Mouse (Mus musculus) CH12.LX (cell line): ENCODE measurements at regions not wholly inside any gene's neighbourhood (a gene's known extent, or its start where the extent isn't known, plus 50 kb on each side); places are given as distances from the start of the nearest gene placed in this dataset.

Source experiments
- DNase-seq: peaks from one replicate; pipeline ENCODE4 v3.0.0-alpha.2; 2013; ENCODE audit errors: extremely low read depth
- H3K27ac ChIP-seq: 2 replicates; pipeline ENCODE4 v1.5.1; 2012; ENCODE audit warnings: low read depth, mild to moderate bottlenecking, control low read depth, moderate library complexity; ENCODE audit not compliant: insufficient read depth
- H3K27me3 ChIP-seq: replicated peaks from 2 replicates; pipeline ENCODE3; 2012; ENCODE audit warnings: inconsistent platforms
- H3K36me3 ChIP-seq, 2 experiments: replicated peaks in 1 of 2; 2 replicates each; pipeline versions ENCODE3 to v1.6.1; 2012; ENCODE audit warnings: inconsistent platforms in 1 of 2, low read length in 1 of 2, mild to moderate bottlenecking in 1 of 2, mixed read lengths in 1 of 2, moderate library complexity in 1 of 2; ENCODE audit not compliant: control insufficient read depth in 1 of 2, insufficient read depth in 1 of 2
- H3K4me1 ChIP-seq, 2 experiments: 2 replicates each; pipeline ENCODE4 v1.6.1; 2012; ENCODE audit warnings: inconsistent platforms in 1 of 2, moderate library complexity in 1 of 2; ENCODE audit not compliant: insufficient read depth in 2 of 2, control insufficient read depth in 1 of 2
- H3K4me2 ChIP-seq: 2 replicates; pipeline ENCODE4 v1.6.1; 2012; ENCODE audit warnings: low read depth, mild to moderate bottlenecking, control low read depth; ENCODE audit not compliant: poor library complexity, insufficient read depth, severe bottlenecking
- H3K4me3 ChIP-seq, 3 experiments: fragments of 150-350 bp in 1 of 3; sonication (generic) in 1 of 3; replicated peaks in 1 of 3; 2 replicates each; pipeline versions ENCODE3 to v1.5.1; 2011 to 2012; ENCODE audit warnings: low read depth in 2 of 3, low read length in 2 of 3, mild to moderate bottlenecking in 2 of 3, moderate library complexity in 2 of 3, control low read depth in 1 of 3, improper control_type of control experiment in 1 of 3, inconsistent platforms in 1 of 3, mixed read lengths in 1 of 3; ENCODE audit not compliant: poor library complexity in 1 of 3
- H3K79me2 ChIP-seq: replicated peaks from 2 replicates; pipeline ENCODE4 v1.6.1; 2012; ENCODE audit warnings: mild to moderate bottlenecking, moderate library complexity; ENCODE audit not compliant: control insufficient read depth, poor library complexity, insufficient read depth, severe bottlenecking; ENCODE audit errors: extremely low read depth
- H3K9ac ChIP-seq: 2 replicates; pipeline ENCODE4 v1.6.1; 2012; ENCODE audit warnings: low read depth, mild to moderate bottlenecking, control low read depth, moderate library complexity; ENCODE audit not compliant: insufficient read depth
- H3K9me3 ChIP-seq: replicated peaks from 2 replicates; pipeline ENCODE3; 2012; ENCODE audit warnings: low read length, inconsistent platforms, mixed read lengths
- ELF1 ChIP-seq: IDR thresholded peaks from 2 replicates; pipeline ENCODE4 v1.6.1; 2014; ENCODE audit warnings: low read depth, mild to moderate bottlenecking, inconsistent platforms, low read length, improper control_type of control experiment
- EP300 ChIP-seq: IDR thresholded peaks from 2 replicates; pipeline ENCODE4 v1.6.1; 2011; ENCODE audit warnings: low read length, improper control_type of control experiment
- ETS1 ChIP-seq: conservative IDR thresholded peaks from 2 replicates; pipeline ENCODE4 v1.6.1; 2012; ENCODE audit warnings: low read depth, mild to moderate bottlenecking, inconsistent platforms, low read length, improper control_type of control experiment, moderate library complexity
- GABPA ChIP-seq: IDR thresholded peaks from 2 replicates; pipeline ENCODE4 v1.6.1; 2012; ENCODE audit warnings: low read depth, low read length, improper control_type of control experiment, inconsistent platforms; ENCODE audit not compliant: insufficient replicate concordance
- IRF4 ChIP-seq: IDR thresholded peaks from 2 replicates; pipeline ENCODE4 v1.6.1; 2014; ENCODE audit warnings: low read depth, mild to moderate bottlenecking, inconsistent platforms, low read length, improper control_type of control experiment
- MAFK ChIP-seq: IDR thresholded peaks from 2 replicates; pipeline ENCODE4 v1.6.1; 2011; ENCODE audit warnings: low read length, improper control_type of control experiment; ENCODE audit not compliant: insufficient replicate concordance
- MAX ChIP-seq: IDR thresholded peaks from 2 replicates; pipeline ENCODE4 v1.6.1; 2011; ENCODE audit warnings: low read length, improper control_type of control experiment
- MEF2A ChIP-seq: IDR thresholded peaks from 2 replicates; pipeline ENCODE4 v1.6.1; 2014; ENCODE audit warnings: low read depth, mild to moderate bottlenecking, inconsistent platforms, low read length, improper control_type of control experiment, borderline replicate concordance
- MYC ChIP-seq: IDR thresholded peaks from 2 replicates; pipeline ENCODE4 v1.6.1; 2011; ENCODE audit warnings: low read depth, mild to moderate bottlenecking, improper control_type of control experiment, low read length
- NELFE ChIP-seq: IDR thresholded peaks from 2 replicates; pipeline ENCODE4 v1.6.1; 2011; ENCODE audit warnings: low read depth, low read length, improper control_type of control experiment
- NRF1 ChIP-seq: IDR thresholded peaks from 2 replicates; pipeline ENCODE4 v1.6.1; 2014; ENCODE audit warnings: low read depth, mild to moderate bottlenecking, inconsistent platforms, low read length, improper control_type of control experiment, moderate library complexity
- PAX5 ChIP-seq: IDR thresholded peaks from 2 replicates; pipeline ENCODE4 v1.6.1; 2012; ENCODE audit warnings: low read length, inconsistent platforms, mixed read lengths
- RCOR1 ChIP-seq: conservative IDR thresholded peaks from 2 replicates; pipeline ENCODE4 v1.6.1; 2012; ENCODE audit warnings: low read depth, mild to moderate bottlenecking, inconsistent platforms, low read length, improper control_type of control experiment
- SIN3A ChIP-seq: IDR thresholded peaks from 2 replicates; pipeline ENCODE4 v1.6.1; 2012; ENCODE audit warnings: low read length, improper control_type of control experiment, inconsistent platforms
- SMC3 ChIP-seq: IDR thresholded peaks from 2 replicates; pipeline ENCODE4 v1.6.1; 2011; ENCODE audit warnings: low read depth, low read length, improper control_type of control experiment
- TBP ChIP-seq: conservative IDR thresholded peaks from 2 replicates; pipeline ENCODE4 v1.6.1; 2011; ENCODE audit warnings: low read depth, low read length, improper control_type of control experiment
- TCF12 ChIP-seq: IDR thresholded peaks from 2 replicates; pipeline ENCODE4 v1.6.1; 2014; ENCODE audit warnings: low read depth, mild to moderate bottlenecking, inconsistent platforms, low read length, improper control_type of control experiment
- USF1 ChIP-seq: IDR thresholded peaks from 2 replicates; pipeline ENCODE4 v1.6.1; 2014; ENCODE audit warnings: low read depth, mild to moderate bottlenecking, inconsistent platforms, low read length, improper control_type of control experiment
- USF2 ChIP-seq: conservative IDR thresholded peaks from 2 replicates; pipeline ENCODE4 v1.6.1; 2011; ENCODE audit warnings: low read depth, low read length, improper control_type of control experiment
- ZC3H11A ChIP-seq: IDR thresholded peaks from 2 replicates; pipeline ENCODE4 v1.6.1; 2012; ENCODE audit warnings: low read depth, mild to moderate bottlenecking, inconsistent platforms, low read length, improper control_type of control experiment
- ZNF384 ChIP-seq: IDR thresholded peaks from 2 replicates; pipeline ENCODE4 v1.6.1; 2012; ENCODE audit warnings: low read depth, low read length, improper control_type of control experiment, inconsistent platforms
- dilution Hi-C: fragments of 300-500 bp; cut with MboI; formaldehyde crosslinking; loops from 2 replicates; pipeline ENCODE4 v1.14.3; 2020; ENCODE audit warnings: low sequenced_read_pairs; ENCODE audit not compliant: extremely low pct_unique_long_range_greater_than_20kb, extremely low pct_ligation_motif_present
- in situ Hi-C: fragments of 300-500 bp; cut with MboI; formaldehyde crosslinking; loops from 3 replicates; pipeline ENCODE4 v1.14.3; 2019; ENCODE audit warnings: low sequenced_read_pairs, low pct_ligation_motif_present, low pct_unique_long_range_greater_than_20kb, mixed read lengths

- H3K4me1 ChIP-seq = peaks cover 8 to 42% of the 10 kb centered on the region in 2 experiments; a peak in 3 of 4 replicates
- H3K36me3 ChIP-seq = no peaks in the 10 kb centered on the region
- H3K4me3 ChIP-seq = no peak overlapping the region
- H3K9ac ChIP-seq = no peak overlapping the region
- no peak overlapping the region for H3K27ac ChIP-seq
- H3K27me3 ChIP-seq = no peaks in the 10 kb centered on the region
- in situ Hi-C loops (no loop called here), dilution Hi-C loops (no loop called here)
- TF ChIP-seq MYC = no peak
- peak; percentile 38; the same call in 1 of the 2 replicates for TF ChIP-seq MAX
- H3K9me3 ChIP-seq = no peaks in the 10 kb centered on the region
- H3K79me2 ChIP-seq = no peaks in the 10 kb centered on the region
- no peak for DNase-seq
- H3K4me2 ChIP-seq = no peak overlapping the region
Measured at GRCm38 (mm10) chr13:52726043-52726442, 143.1 kb downstream of the Syk start.

- H3K27me3 ChIP-seq = no peaks in the 10 kb centered on the region
- no peak overlapping the region for H3K27ac ChIP-seq
- H3K4me1 ChIP-seq = peaks cover 8 to 38% of the 10 kb centered on the region in 2 experiments; a peak in 3 of 4 replicates
- DNase-seq = peak; percentile 33
- no peak overlapping the region for H3K4me2 ChIP-seq
- TF ChIP-seq PAX5 (no peak), ETS1 (no peak), ZNF384 (peak; percentile 33; the same call in 1 of the 2 replicates), SIN3A (no peak)
- TF ChIP-seq, all 38 proteins: peak for 1
- no peak overlapping the region for H3K4me3 ChIP-seq
- in situ Hi-C loops = no loop called here
- H3K79me2 ChIP-seq = no peaks in the 10 kb centered on the region
- dilution Hi-C loops = no loop called here
- H3K9me3 ChIP-seq = no peaks in the 10 kb centered on the region
- no peak overlapping the region for H3K9ac ChIP-seq
- H3K36me3 ChIP-seq = no peaks in the 10 kb centered on the region
Measured at GRCm38 (mm10) chr13:52726525-52726924, 143.6 kb downstream of the Syk start.

- TF ChIP-seq RCOR1 (no peak), MAFK (no peak), GABPA (no peak), ZNF384 (no peak), EP300 (no peak), TBP (no peak), USF1 (no peak), NRF1 (no peak), ZC3H11A (no peak), MEF2A (no peak), IRF4 (no peak), SMC3 (no peak), ETS1 (no peak), ELF1 (no peak), NELFE (no peak), USF2 (no peak), TCF12 (no peak)
- TF ChIP-seq, all 38 proteins: peak for 0
- Histone ChIP-seq H3K27ac (no peak overlapping the region), H3K4me2 (no peak overlapping the region), H3K79me2 (no peaks in the 10 kb centered on the region), H3K27me3 (peaks cover 8% of the 10 kb centered on the region), H3K4me1 (no peaks in the 10 kb centered on the region), H3K36me3 (no peaks in the 10 kb centered on the region), H3K4me3 (no peak overlapping the region), H3K9me3 (no peaks in the 10 kb centered on the region), H3K9ac (no peak overlapping the region)
- in situ Hi-C loops = no loop called here
- no peak for DNase-seq
- dilution Hi-C loops = no loop called here
Measured at GRCm38 (mm10) chr13:52735453-52735933, 152.5 kb downstream of the Syk start.
